Mouse (Mus musculus) right cerebral cortex, postnatal 4 days (tissue): Measurements from ENCODE around the gene Wnt9b.
"Not testable (repeated sequence)": the region's sequence is repeated elsewhere in the genome, so short reads cannot be mapped to it uniquely, and the experiment has no call there.

Experiments used
- DNase-seq: peaks from one replicate; pipeline ENCODE4 v3.0.0-alpha.2; 2022

Gene Wnt9b

DNA sequence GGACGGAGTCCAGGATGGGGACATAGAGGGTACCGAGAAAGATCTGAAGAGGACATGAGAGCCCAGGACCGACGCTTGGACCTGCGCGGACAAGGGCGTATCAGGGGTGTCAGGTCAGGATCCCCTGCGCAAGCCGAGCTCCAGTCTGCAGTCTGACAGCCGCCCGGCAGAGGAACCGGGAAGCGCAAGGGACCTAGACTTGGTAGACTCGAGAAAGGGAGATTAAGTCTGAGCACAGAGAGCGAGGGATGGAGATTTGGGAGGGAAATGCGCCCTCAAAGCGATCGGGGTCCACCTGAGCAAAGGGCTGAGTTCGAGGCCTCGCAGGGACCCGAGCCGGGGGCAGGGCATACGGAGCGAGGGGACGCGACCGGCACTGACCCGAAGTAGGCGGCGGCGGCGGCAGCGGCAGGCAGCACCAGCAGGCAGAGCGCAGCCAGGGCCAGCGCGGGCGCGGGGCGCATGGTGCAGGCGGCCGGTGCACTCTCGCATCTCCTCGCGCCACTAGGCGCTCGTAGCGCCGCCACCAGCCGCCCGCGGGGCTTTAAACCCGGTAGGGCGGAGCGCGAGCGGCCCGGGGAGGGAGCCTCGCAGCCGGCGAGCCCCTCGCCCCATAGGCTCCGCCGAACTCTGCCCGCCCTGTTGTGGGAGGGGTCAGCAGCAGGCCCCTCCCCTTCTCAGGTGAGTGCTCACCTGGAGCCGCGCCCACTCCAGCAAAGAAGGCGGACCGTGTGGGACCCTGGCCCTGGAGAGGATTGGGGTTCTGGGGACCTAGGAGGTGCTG, at the start of gene Wnt9b:
Gene Wnt9b, minus strand, starts transcription at position 516 of the 784 bp plus-strand sequence.
- no peak for DNase-seq

DNA sequence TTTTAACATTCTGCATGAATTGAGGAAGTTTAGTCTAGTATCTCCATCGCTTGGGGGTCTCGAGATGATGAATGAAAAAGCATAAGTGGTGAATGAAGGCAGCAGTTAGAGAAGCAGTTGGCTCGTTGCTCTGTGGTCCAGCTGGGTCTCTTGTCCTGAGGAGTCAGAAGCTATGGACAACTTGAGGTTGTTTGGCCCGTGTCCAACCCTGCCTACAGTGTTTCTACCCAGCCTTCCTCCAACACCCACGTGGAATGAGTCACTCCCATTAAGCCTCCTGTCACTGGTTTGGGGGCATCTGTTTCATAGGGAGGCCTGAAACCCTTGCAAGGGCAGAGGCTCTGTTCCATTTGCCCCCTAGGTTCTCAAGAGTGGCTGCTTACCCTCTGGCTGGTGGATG, 40.3 kb upstream of the Wnt9b start:
- no peak for DNase-seq

DNA sequence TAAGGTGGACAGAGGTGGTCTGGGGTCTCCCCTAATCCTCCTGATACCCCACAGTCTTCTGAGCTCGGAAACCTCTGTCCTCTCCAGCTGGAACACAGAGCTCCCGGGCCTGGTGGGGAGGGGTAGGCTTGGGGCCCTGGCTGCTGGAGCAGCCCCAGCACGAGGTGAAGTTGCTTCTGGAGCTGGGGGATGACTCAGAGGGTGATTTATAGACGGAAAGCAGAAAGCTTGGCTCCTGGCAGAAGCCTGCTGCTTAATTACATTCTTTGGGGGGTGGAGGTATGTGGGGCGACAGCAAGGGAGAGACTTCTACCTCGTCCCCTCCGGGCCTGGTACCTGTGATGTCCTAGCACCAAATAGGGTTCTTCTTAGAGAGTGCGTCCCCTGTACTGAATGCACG, 30.5 kb upstream of the Wnt9b start:
- no peak for DNase-seq

DNA sequence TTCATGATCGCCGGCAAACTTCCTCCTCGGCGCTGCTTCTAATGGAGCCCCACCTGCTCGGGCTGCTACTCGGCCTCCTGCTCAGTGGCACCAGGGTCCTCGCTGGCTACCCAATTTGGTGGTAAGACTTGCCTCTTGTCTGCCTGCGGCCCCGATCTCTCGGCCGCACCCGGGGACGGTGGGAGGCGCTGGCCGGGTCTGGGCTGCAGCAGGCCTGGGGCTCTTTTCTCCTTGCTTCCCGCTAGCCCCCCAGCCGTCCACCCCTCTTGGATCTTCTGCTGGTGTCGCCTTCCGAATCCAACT, 24.6 kb upstream of the Wnt9b start:
- no peak for DNase-seq

DNA sequence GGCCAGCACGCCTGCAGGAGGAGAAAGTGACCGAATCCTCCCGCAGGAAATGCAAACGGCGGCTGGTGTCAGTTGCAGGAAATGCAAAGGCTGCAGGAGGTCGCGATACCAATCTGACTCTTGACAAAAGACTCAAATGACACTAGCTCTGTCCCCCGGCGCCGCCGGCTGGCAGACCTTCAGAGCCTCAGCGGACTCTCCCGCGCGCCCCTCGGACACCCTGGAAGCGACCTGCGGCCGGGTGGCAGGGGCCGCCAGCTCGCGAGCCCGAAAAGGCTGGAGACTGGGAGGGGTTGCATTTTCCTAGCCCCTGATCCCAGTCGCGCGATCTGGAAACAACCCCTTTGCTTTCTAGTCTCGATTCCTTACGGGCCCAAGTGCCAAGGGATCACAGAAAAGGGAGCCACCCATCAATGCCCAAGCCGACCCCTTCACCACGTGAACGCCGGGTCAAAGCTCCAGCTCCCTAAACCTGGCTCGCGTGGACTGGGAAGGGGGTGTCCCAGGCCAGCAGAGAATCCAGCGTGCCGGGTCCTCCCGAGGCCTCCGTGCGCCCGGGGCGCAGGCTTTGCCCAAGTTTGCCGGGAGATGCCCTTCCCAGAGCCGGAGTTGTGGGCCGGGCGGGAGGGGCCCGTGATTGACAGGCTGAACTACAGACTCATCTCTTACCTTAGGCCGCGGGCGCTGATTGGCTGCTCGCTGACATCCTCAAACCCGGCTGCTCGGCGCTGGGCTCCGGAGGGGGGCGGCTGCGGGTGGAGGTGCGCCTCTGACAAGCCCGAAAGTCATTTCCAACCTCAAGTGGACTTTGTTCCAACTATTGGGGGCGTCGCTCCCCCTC, 24.0 kb upstream of the Wnt9b start, which contains the start of gene Wnt3:
Gene Wnt3, plus strand, starts transcription at position 764 of the 841 bp plus-strand sequence.
- no peak for DNase-seq

DNA sequence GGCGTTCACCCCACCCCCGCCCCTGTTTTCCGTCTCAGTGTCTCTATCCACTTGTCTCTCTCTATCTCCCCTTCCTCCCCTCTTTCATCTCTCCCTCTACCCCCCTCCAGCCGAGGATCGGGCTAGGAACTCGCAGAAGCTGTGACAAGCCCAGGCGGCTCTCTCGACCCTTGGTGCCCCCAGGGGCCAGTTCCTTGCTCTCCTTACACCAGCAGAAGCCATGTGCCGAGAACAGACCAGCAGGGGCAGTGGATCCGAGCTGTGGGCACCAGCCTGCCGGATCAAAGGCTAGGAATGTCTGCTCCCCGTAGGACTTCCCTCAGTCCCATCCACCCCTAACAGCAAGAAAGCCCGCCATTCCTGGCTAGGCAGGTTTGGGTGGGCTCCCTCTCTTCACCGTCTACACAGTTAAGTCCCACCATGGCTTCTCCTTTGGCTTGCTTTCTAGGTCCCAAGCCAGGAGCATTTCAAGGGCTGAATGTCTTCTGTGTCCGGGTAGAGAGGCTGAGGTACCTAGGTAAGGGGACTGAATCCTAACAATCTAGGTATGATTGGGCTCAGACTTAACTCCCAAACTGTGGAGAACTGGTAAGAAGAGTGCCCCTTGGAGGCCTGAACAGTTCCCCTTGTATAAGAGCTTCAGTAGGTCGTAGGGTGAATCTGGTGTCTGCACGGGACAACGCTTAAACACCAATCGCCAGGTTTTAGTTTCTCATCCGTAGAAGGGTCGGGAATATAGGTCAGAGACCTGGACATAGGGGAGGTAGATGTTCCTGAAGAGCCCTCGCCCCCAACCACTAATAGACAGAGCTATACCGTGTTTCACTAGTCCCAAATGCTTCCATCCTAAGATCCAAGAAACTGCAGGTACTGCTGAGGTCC, 23.1 kb upstream of the Wnt9b start:
- no peak for DNase-seq

DNA sequence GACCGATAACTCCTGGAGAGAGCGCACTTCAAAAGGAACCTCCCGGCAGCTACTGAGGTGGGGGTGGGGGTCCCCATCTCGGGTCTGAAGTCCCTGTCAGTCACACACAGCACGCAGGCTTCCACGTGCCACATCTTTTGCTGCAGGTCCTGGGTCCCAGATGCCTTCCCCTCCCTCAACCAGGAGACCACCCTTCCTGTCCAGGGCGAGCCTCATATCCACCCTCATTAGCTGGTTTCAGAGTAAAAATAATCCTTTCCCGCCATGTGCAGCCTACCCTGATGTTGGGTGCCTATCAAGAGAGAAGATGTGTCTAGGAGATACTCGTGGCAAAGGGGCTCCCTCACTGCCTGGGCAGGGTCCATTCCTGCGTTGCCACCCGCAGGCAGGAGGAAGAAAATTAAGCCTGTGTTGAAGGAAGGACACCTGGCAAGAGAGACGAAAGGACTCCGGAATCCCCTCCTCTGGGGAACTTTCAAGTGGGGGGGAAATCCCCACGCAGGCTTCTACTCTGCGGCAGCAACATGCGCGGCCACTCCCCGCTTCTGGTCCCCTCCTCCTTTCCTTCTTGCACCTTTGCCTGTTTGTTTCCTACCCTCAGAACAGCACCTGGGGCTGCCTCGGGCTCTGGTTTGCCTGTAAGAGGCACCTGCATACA, 21.7 kb upstream of the Wnt9b start:
- DNase-seq: no peak

DNA sequence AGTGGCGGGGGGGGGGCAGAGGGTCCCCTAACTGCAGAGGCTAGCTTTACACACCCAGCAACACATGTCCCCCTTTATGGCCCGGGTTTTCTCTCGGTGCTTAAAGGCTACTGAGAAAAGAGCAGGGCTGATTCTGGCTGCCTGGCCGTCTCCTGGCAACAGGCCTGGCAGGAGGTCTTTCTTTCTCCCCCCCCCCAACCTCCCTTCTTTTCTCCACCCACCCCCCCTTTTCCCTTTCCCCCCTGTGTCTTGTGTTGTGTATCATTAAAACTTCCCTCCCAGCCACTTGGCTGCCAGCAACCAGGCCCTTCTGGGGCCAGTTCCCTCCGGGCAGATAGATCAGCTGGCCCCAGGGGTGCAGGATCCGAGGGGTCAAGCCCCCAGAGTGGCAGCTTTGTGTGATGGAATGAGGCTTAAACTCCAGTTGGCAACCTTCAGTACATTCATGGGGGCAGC, 16.0 kb upstream of the Wnt9b start:
- DNase-seq: no peak

DNA sequence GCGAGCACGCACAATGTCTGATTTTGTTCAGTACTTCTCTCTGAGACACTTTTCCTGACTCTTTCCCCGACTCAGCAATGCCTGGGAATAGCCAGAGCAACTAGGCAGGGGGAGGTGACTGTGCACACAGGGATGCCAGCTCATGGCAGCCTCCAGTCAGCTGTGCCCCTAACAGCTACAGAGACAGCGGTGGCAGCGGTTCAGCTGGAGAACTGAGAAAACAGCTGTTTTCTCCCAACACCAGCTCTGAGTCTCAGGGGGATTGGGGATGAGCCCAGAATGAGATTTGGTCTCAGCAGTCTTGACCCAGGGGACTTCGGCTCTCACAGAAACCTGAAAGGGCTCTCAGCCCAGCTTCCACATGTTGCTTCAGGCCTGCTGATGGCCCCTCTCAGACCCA, 15.0 kb upstream of the Wnt9b start:
- DNase-seq: no peak

DNA sequence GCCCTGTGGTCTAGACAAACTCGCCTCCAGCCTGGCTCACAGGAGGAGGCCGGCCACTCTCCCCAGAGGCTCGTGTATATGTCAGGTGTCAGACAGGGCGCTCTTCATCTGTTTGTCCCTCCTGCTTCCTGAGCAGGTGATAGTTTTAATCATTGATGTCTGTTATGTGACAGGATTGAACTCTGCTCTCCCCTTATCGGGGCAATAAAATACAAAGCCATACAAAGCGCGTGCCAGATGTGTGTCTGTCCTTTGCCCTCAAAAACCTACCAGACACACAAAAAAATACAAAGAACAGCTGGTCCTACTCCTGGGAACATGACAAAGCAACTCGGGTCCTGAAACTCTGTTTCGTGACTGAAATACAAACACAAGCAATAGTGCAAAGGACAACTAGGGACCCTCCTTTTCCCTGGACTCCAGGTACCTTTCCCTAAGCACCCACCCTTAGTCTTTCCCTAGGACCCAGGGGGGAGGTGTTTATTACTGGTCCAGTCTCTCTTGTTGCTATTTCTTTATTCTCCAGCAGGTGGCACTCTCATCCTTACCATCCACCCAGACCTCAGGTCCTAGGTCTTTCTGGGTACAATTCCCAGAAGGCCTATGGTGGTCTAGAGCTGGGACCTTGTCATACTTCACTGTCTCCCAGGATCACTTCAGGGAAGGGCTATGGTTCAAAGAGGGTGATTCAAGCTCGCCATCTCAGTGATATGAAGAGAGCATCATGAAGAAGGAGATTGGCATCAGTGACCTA, 14.0 kb upstream of the Wnt9b start:
- DNase-seq: no peak

DNA sequence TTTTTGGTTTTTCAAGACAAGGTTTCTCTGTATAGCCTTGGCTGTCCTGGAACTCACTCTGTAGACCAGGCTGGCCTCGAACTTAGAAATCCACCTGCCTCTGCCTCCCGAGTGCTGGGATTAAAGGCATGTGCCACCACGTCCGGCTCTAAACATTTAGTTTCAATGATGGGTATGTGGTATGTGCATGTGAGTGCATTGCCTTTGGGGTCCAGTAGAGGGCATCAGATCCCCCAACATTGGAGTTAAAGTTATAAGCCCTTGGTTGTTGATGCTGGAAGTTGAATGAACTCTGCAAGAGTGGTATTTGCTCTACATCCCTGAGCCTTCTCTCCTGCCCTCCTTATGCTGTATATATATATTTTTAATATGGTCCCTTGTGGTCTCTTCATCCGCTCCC, 11.3 kb upstream of the Wnt9b start:
- not testable (repeated sequence) for DNase-seq

DNA sequence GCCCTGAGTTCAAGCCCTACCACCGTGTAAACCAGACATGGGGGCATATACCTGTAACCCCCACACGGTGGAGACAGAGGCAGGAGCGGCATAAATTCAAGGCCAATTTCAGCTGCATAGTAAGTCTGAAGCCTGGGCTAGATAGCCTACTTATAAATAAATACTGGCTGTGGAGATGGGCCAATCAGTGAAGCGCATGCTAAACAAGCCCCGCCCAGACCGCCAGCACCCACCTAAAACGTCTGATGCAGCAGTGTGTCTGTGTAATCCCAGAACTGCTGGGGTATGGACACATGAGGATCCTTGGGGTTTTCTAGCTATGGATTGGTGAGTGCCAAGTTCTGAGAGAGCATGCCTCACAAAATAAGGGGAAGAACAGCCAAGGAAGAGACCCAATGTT, 10.5 kb upstream of the Wnt9b start:
- DNase-seq: no peak

DNA sequence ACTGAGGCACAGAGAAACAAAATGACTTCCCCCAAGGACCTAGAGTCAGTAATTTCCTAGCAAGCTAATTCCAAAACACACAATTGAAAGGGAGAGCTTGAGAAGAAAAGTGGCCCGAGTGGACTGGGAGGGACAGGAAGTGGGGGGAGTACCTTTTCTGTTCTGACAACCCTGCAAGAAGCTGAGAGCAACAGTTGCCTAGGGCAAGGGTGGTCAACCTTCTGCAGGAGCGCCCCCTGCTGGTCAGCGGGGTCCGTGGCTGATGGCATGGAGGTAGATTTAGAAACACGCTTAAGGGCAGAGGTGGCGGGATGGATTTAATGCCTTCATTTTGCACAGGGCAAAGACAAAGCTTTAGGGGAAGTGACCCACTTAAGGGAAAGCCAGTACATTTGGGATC, 9.1 kb upstream of the Wnt9b start:
- peak; percentile 77 for DNase-seq

DNA sequence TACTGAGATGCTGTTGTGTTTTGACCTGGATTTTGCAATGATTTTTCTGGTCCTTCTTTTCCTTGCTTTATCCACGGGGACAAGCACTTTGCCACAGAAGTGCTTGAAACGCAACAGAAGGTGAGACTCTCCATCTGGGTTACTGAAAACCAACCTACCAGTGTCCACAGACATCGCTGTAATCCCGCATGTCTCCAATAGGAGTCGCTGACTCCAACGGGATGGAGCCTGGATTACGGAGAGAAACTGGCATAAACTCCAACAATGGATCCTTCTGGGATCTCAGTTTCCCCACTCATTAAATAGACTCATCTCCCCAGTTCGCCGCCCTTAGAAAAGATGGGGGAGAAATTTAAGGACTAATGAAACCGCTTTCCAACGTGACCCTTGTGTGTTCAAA, 8.4 kb upstream of the Wnt9b start:
- DNase-seq: no peak

DNA sequence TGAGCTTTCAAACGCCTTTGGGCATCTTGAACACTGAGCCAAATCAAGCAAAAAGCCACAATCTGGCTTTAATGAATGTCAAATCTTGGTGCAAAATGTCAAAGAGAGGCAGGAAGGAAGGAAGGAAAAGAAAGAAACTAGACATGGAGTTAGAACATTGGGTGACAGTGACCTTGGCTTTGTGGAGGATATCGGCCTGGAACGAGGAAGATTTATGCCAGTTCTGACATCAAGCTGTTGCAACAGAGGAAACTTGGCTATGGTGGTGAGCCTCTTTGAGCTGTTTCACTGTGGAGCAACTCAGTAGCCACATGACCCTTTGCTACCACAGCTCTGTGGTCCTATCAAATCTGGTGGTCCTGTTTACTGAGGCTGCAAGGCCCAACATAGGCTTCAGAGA, 991 bp upstream of the Wnt9b start:
- DNase-seq: no peak

DNA sequence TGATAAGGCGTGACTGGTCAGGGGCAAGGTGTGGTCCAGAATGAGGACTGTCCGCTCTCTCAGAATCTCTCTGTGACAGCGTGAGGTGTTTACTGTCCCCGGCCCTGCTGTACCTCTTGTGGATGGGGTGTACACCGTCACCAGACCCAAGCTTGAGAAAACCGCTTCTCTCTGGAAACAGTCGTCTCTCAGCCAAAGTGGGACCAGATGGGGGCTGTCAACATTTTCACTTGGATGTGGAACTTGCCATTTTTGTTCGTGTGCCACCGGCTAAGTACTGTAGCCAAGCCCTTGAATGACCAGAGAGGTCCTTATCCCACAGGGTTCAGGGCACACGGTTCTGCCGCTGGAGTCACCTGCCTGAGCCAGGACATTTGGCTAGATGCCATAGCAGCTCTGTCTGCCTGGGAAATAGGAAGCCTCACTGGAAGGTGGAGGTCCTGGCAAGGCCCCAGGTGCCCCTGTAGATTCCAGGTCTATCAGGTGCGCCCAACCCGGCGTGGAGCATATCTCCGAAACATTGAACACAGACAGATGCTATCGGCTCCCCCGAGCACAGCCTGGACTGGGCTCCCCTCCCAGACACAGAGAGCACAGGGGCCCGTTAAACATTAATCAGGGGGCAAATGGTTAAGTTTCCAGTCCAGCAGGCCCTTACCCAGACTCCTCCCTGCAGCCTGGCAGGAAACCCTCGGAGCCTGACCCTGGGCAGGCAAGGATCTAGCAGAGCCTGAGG, 14.4 kb downstream of the Wnt9b start:
- no peak for DNase-seq

DNA sequence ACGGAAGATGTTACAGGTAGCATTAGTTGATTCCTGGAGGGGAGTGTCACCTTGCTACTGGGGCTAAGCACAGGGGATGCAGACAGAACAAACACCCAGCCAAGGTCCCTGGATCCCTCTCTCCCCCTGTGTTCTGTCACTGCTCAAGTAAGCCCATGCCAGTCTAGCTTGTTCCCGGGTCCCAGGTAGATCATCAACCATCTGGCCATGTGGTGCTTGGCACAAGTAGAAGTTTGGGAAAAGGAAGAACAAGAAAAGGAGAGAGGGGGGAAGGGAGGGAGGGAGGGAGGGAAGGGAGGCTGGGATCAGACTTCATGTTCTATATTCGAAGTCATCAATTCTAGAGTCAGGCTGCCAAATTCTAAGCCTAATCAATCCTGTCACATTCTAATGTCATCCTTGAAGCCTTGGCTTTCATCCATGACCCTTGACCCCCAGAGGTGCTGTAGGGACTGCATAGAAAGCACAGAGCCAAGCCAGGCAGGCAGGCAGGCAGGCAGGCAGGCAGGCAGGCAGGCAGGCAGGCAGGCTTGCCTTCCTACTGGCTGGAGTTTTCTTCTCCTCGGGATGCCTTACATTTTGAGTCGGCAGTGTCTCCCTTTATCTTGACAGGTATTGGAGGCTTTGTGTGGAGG, 15.1 kb downstream of the Wnt9b start:
- no peak for DNase-seq

DNA sequence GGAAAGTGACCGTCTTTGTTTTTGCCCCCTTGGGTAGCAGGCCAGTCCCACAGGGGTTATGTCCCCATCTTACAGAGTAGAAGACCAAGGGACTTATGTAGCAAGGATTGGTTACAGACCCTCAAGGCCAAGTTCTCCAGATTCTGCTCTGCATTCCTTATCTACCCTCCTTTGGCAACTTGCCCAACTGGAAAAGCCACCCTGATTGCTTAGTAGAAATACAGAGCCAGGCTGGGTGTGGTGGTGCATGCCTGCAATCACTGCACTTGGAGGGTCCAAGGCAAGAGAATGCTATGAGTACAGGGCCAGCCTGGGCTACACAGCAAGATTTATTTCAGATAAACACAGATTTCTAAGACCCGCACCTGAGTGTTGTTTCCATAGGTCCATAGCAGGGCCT, 15.7 kb downstream of the Wnt9b start:
- DNase-seq: no peak

DNA sequence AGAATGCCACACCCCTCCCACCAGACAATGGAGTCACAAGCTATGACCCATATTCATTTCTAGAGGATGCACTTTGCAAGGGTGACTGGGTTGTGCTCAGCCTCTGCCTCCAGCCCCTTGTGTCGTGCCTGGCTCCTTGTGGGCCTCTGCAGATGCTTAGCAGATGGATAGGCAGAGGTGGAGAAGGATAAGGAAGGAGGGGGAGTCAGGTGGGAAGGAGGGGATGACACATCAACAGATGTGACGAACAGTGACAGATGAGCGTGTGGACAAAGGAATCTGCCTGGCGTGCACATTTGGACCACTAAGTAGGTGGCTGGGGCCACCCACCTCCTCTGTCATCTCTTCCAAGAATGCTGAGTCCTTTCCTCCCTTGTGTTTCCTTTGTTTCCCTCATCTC, 16.6 kb downstream of the Wnt9b start:
- DNase-seq: no peak

DNA sequence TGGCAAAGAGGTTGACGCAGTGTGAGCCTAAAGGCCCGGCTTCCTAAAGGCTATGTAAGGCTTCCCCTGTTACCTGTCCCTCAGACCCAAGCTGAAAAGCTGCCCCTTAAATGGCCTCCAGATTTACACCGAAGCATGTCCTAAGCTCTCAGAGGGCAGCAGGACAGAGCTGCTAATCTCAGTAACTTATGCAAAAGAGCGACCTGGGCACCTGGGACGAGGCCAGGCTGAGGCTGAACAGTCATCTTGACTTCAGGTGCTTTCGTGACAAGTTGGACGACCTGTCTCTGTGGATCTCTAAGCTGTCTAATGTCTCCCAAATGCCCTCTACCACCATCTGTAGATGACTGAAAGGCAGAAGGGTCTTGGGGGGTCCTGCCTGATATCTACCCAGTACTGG, 17.3 kb downstream of the Wnt9b start:
- DNase-seq: no peak

DNA sequence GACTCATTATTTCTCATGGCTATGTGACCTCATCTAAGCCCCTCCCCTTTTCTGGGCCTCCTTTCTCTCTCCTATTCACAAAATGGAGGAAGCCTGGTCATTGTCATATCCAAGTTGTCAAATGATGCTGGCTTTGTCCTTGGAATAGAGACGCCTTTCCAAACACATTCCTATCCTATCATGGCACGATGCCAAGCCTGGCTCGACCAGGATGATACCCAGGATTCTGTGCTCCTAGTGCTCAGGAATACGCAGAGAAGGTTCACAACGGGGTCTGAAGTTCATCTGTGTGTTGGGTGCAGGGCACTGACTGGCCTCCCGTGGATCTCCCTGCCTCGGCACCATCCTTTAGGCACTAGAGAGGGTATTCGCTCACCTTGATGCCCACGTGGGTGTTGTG, 18.0 kb downstream of the Wnt9b start:
- no peak for DNase-seq
